Mouse (Mus musculus): ENCODE measurements around the gene Hpca. TPM values are rescaled to one million over a fixed set of nuclear protein-coding genes. Genes with fewer than 3 reads are reported as not detected.
A peak's percentile ranks its signal among the peaks of the same experiment; 100 is the strongest.

The Hpca gene
- polyA plus RNA-seq, 1 experiment from 2014 or later, result 0.50 TPM

- H3K9me3 ChIP-seq (replicated peaks), result no peaks in the 10 kb centered on the region
- no peaks in the 10 kb centered on the region for H3K36me3 ChIP-seq
- ATAC-seq (ENCODE audit: insufficient number of reproducible peaks, low FRiP score), result no peak
- H3K4me1 ChIP-seq (replicated peaks), result peaks cover 42% of the 10 kb centered on the region
- H3K27me3 ChIP-seq (replicated peaks), result peaks cover 66% of the 10 kb centered on the region
- no peak overlapping the region for H3K27ac ChIP-seq (ENCODE audit: poor library complexity, severe bottlenecking)
- no peak overlapping the region for H3K4me2 ChIP-seq
- 0 out of 2 replicates have a peak overlapping the region, but pooled peaks have one; percentile 18 for H3K9ac ChIP-seq
- no peak overlapping the region for H3K4me3 ChIP-seq
- 34% methylated on average over 2 of the region's 2 CpGs for WGBS
These were observed 13.8 kb upstream of the Hpca start for GRCm38 (mm10) chr4:129135637-129136036.

GRCm38 (mm10) chr4:129134799-129135585 is 13.2 kb upstream of the Hpca start:
- WGBS, result 5% methylated on average over 15 of the region's 15 CpGs
- Histone ChIP-seq H3K4me3 (no peak overlapping the region; the same call in 1 of the 2 replicates), H3K27ac (ENCODE audit: poor library complexity, severe bottlenecking) (no peak overlapping the region), H3K9me3 (replicated peaks) (no peaks in the 10 kb centered on the region), H3K9ac (0 out of 2 replicates have a peak overlapping the region, but pooled peaks have one; percentile 18), H3K4me2 (peak overlapping the region; percentile 51), H3K27me3 (replicated peaks) (peaks cover 71% of the 10 kb centered on the region), H3K36me3 (no peaks in the 10 kb centered on the region), H3K4me1 (replicated peaks) (peaks cover 47% of the 10 kb centered on the region)
- 0 out of 2 replicates have a peak, but pooled peaks have one; percentile 23 for ATAC-seq (ENCODE audit: insufficient number of reproducible peaks, low FRiP score)

DNA sequence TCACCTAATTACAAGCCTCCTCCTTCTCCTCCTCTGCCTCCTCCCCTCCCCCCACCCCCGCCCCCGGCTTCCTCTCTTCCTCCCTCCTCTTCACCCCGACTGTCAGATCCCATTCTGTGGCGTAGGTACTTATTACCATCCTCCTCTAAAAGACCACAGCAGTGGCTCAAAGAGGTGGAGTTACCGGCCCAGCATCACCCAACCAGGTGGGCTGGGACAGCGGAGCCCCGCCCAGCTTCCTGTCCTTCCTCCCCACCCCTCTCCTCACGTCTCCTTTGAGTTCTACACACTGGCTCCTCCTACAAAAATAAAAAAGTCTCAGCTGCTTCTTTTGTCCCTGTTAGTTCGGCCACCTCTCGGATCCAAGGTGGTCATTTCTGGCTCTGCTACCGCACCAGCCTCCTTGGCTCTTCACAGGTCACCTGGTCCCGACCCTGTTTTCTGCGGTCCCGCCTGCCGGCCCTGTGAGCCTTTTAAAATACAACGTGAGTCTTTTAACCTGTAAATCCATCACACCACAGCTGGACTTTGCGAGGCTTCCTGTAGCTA is 9.0 kb upstream of the Hpca start:
- ATAC-seq (ENCODE audit: insufficient number of reproducible peaks, low FRiP score), result no peak
- Histone ChIP-seq H3K27me3 (replicated peaks) (peaks cover 57% of the 10 kb centered on the region), H3K27ac (ENCODE audit: poor library complexity, severe bottlenecking) (no peak overlapping the region)

GRCm38 (mm10) chr4:129130149-129130548 is 8.3 kb upstream of the Hpca start:
- no peak overlapping the region for H3K27ac ChIP-seq (ENCODE audit: poor library complexity, severe bottlenecking)
- H3K4me2 ChIP-seq, result peak overlapping the region; percentile 61
- ATAC-seq (ENCODE audit: insufficient number of reproducible peaks, low FRiP score), result peak; percentile 35; the same call in 1 of the 2 replicates
- 2% methylated on average over 8 of the region's 8 CpGs for WGBS
- H3K4me3 ChIP-seq, result peak overlapping the region; percentile 25; the same call in 1 of the 2 replicates
- no peaks in the 10 kb centered on the region for H3K9me3 ChIP-seq (replicated peaks)
- H3K27me3 ChIP-seq (replicated peaks), result peaks cover 57% of the 10 kb centered on the region
- peaks cover 37% of the 10 kb centered on the region for H3K4me1 ChIP-seq (replicated peaks)
- no peaks in the 10 kb centered on the region for H3K36me3 ChIP-seq
- H3K9ac ChIP-seq, result 0 out of 2 replicates have a peak overlapping the region, but pooled peaks have one; percentile 32

More for the DNA sequence above, 9.0 kb upstream of the Hpca start:
- no peaks in the 10 kb centered on the region for H3K36me3 ChIP-seq
- H3K4me2 ChIP-seq, result peak overlapping the region; percentile 61
- 0 out of 2 replicates have a peak overlapping the region, but pooled peaks have one; percentile 45 for H3K9ac ChIP-seq
- peak overlapping the region; percentile 25 for H3K4me3 ChIP-seq
- peaks cover 32% of the 10 kb centered on the region for H3K4me1 ChIP-seq (replicated peaks)
- H3K9me3 ChIP-seq (replicated peaks), result no peaks in the 10 kb centered on the region
- WGBS, result 5% methylated on average over 17 of the region's 17 CpGs

- no peak overlapping the region for H3K4me2 ChIP-seq
- H3K9me3 ChIP-seq (replicated peaks), result no peaks in the 10 kb centered on the region
- H3K4me3 ChIP-seq, result no peak overlapping the region
- no peak overlapping the region for H3K27ac ChIP-seq (ENCODE audit: poor library complexity, severe bottlenecking)
- H3K9ac ChIP-seq, result no peak overlapping the region
- H3K4me1 ChIP-seq (replicated peaks), result peaks cover 35% of the 10 kb centered on the region
- no peaks in the 10 kb centered on the region for H3K36me3 ChIP-seq
- peaks cover 62% of the 10 kb centered on the region for H3K27me3 ChIP-seq (replicated peaks)
- ATAC-seq (ENCODE audit: insufficient number of reproducible peaks, low FRiP score), result no peak
- WGBS, result 49% methylated on average over 9 of the region's 9 CpGs
These were observed 7.6 kb upstream of the Hpca start for GRCm38 (mm10) chr4:129129387-129129786.

- WGBS, result 48% methylated on average over 13 of the region's 13 CpGs
- no peak overlapping the region for H3K27ac ChIP-seq (ENCODE audit: poor library complexity, severe bottlenecking)
These were observed 6.9 kb upstream of the Hpca start for GRCm38 (mm10) chr4:129128582-129129338.

GRCm38 (mm10) chr4:129125736-129126451 is 4.1 kb upstream of the Hpca start:
- peak overlapping the region; percentile 45 for H3K4me2 ChIP-seq
- no peaks in the 10 kb centered on the region for H3K36me3 ChIP-seq
- H3K4me3 ChIP-seq, result peak overlapping the region; percentile 25
- H3K9ac ChIP-seq, result no peak overlapping the region
- WGBS, result 10% methylated on average over 19 of the region's 19 CpGs
- peaks cover 80% of the 10 kb centered on the region for H3K27me3 ChIP-seq (replicated peaks)
- peaks cover 40% of the 10 kb centered on the region for H3K4me1 ChIP-seq (replicated peaks)
- no peak overlapping the region for H3K27ac ChIP-seq (ENCODE audit: poor library complexity, severe bottlenecking)
- H3K9me3 ChIP-seq (replicated peaks), result no peaks in the 10 kb centered on the region
- ATAC-seq (ENCODE audit: insufficient number of reproducible peaks, low FRiP score), result no peak

More at GRCm38 (mm10) chr4:129128582-129129338, 6.9 kb upstream of the Hpca start:
- no peak overlapping the region for H3K9ac ChIP-seq
- peaks cover 35% of the 10 kb centered on the region for H3K4me1 ChIP-seq (replicated peaks)
- H3K9me3 ChIP-seq (replicated peaks), result no peaks in the 10 kb centered on the region
- no peak for ATAC-seq (ENCODE audit: insufficient number of reproducible peaks, low FRiP score)
- peaks cover 68% of the 10 kb centered on the region for H3K27me3 ChIP-seq (replicated peaks)
- H3K4me2 ChIP-seq, result no peak overlapping the region
- H3K4me3 ChIP-seq, result no peak overlapping the region
- no peaks in the 10 kb centered on the region for H3K36me3 ChIP-seq

DNA sequence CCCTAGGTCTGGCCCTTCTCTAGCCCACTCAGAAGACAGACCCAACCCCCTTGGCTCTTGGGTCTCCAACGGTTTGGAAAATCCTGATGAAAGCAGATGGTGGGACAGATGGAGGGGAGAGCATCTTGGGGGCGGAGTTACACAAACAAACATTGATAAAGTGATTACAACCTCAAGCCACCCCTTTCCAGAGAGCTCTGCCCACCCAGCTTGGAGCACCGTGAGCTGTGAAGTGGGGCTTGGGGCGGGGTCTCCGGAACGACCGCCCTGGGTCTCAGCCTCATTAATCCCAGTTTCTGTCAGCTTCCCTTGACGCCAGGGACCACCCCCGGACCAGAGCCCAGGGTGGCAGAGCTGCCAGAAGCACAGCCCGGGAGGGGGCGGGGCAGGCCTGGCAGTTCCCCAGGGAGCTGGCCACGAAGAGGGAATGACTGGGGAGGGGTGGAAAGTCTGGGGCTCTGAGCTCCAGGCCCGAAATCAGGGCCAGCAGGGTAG is 2.9 kb upstream of the Hpca start:
- Histone ChIP-seq H3K27ac (ENCODE audit: poor library complexity, severe bottlenecking) (no peak overlapping the region), H3K27me3 (replicated peaks) (peaks cover 84% of the 10 kb centered on the region), H3K9ac (no peak overlapping the region), H3K36me3 (no peaks in the 10 kb centered on the region), H3K4me2 (no peak overlapping the region), H3K4me3 (no peak overlapping the region), H3K9me3 (replicated peaks) (no peaks in the 10 kb centered on the region), H3K4me1 (replicated peaks) (peaks cover 29% of the 10 kb centered on the region)
- 5% methylated on average over 13 of the region's 13 CpGs for WGBS
- ATAC-seq (ENCODE audit: insufficient number of reproducible peaks, low FRiP score), result no peak

- Histone ChIP-seq H3K4me3 (no peak overlapping the region), H3K27me3 (replicated peaks) (peaks cover 86% of the 10 kb centered on the region), H3K27ac (ENCODE audit: poor library complexity, severe bottlenecking) (no peak overlapping the region), H3K36me3 (no peaks in the 10 kb centered on the region), H3K4me1 (replicated peaks) (peaks cover 24% of the 10 kb centered on the region), H3K4me2 (no peak overlapping the region), H3K9ac (no peak overlapping the region), H3K9me3 (replicated peaks) (no peaks in the 10 kb centered on the region)
- 15% methylated on average over 8 of the region's 8 CpGs for WGBS
- ATAC-seq (ENCODE audit: insufficient number of reproducible peaks, low FRiP score), result no peak
These were observed 883 bp upstream of the Hpca start for GRCm38 (mm10) chr4:129122719-129123118.

- H3K4me3 ChIP-seq, result no peak overlapping the region
- no peak overlapping the region for H3K4me2 ChIP-seq
- H3K36me3 ChIP-seq, result no peaks in the 10 kb centered on the region
- H3K27me3 ChIP-seq (replicated peaks), result peaks cover 88% of the 10 kb centered on the region
- H3K4me1 ChIP-seq (replicated peaks), result peaks cover 24% of the 10 kb centered on the region
- H3K9ac ChIP-seq, result no peak overlapping the region
- no peak overlapping the region for H3K27ac ChIP-seq (ENCODE audit: poor library complexity, severe bottlenecking)
- H3K9me3 ChIP-seq (replicated peaks), result no peaks in the 10 kb centered on the region
- ATAC-seq (ENCODE audit: insufficient number of reproducible peaks, low FRiP score), result no peak
- WGBS, result 27% methylated on average over 9 of the region's 9 CpGs
These were observed 271 bp upstream of the Hpca start for GRCm38 (mm10) chr4:129122107-129122506.

All from heart, embryonic 12.5 days (tissue).